Mouse (Mus musculus) ovary, postnatal 14 days (tissue): ENCODE data around the gene Gpc3.
"Not testable (repeated sequence)": the region's sequence is repeated elsewhere in the genome, so short reads cannot be mapped to it uniquely, and the experiment has no call there.

ENCODE experiments used
- DNase-seq: peaks from one replicate; pipeline ENCODE4 v3.0.0; 2022; ENCODE audit warnings: low spot score

Gene Gpc3

GRCm38 (mm10) chrX:52281103-52281900 is 332.4 kb downstream of the Gpc3 start:
- DNase-seq: no peak

- DNase-seq: no peak
Measured at GRCm38 (mm10) chrX:52278687-52279359, 334.9 kb downstream of the Gpc3 start.

GRCm38 (mm10) chrX:52277599-52277998 is 336.2 kb downstream of the Gpc3 start:
- DNase-seq: no peak

- DNase-seq: no peak
Measured at GRCm38 (mm10) chrX:52273016-52273415, 340.7 kb downstream of the Gpc3 start.

- no peak for DNase-seq
Measured at GRCm38 (mm10) chrX:52261991-52262390, 351.8 kb downstream of the Gpc3 start.

GRCm38 (mm10) chrX:52261546-52261945 is 352.2 kb downstream of the Gpc3 start:
- DNase-seq: no peak

- DNase-seq: not testable (repeated sequence)
Measured at GRCm38 (mm10) chrX:52259771-52260170, 354.0 kb downstream of the Gpc3 start.

GRCm38 (mm10) chrX:52254526-52254925 is 359.2 kb downstream of the Gpc3 start:
- no peak for DNase-seq

- DNase-seq: no peak
Measured at GRCm38 (mm10) chrX:52245694-52246297, 368.0 kb downstream of the Gpc3 start.

GRCm38 (mm10) chrX:52237470-52237869 is 376.3 kb downstream of the Gpc3 start:
- DNase-seq: no peak

- no peak for DNase-seq
Measured at GRCm38 (mm10) chrX:52231984-52232383, 381.8 kb downstream of the Gpc3 start.

- DNase-seq: no peak
Measured at GRCm38 (mm10) chrX:52230711-52231110, 383.0 kb downstream of the Gpc3 start.
